Mouse (Mus musculus): ENCODE measurements around the gene Prr14l. TPM values are rescaled to one million over a fixed set of nuclear protein-coding genes. Genes with fewer than 3 reads are reported as not detected.
"Not testable (repeated sequence)": the region's sequence is repeated elsewhere in the genome, so short reads cannot be mapped to it uniquely, and the experiment has no call there.

Prr14l gene
- total RNA-seq, 2 experiments from 2014 or later, result 31.6 to 33.0 TPM

DNA sequence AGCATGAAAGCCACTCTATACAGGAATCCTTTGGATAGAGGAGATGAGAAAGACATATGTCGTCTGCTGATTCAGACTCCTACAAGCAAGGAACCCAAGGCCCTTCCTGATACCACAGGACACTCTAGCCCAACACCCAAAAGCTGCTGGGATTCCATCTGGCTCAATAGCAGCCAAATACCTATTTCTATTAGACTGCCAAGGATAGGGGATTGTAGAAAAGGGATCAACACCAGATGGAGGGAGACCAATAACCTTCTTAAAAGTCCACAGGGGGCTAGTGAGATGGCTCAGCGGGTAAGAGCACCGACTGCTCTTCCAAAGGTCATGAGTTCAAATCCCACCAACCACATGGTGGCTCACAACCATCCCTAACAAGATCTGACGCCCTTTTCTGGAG, 38.7 kb downstream of the Prr14l start:
- ATAC-seq (replicated peaks; ENCODE audit: poor library complexity, severe bottlenecking), result no peak

DNA sequence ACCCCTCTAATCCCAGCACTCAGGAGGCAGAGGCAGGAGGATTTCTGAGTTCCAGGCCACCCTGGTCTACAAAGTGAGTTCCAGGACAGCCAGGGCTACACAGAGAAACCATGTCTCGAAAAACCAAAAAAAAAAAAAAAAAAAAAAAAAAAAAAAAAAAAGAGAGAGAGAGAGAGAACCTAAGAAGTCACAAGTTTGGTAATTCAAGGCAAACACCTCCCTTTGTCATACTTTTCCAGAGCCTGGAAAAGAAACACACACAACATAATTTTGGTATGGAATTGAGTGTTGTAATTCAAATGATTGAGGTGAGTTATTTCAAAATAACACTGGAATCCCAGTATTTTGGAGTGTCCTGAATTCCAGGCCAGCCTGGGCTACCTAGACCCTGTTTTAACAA, 67.6 kb downstream of the Prr14l start:
- ATAC-seq (replicated peaks; ENCODE audit: poor library complexity, severe bottlenecking), result not testable (repeated sequence)

DNA sequence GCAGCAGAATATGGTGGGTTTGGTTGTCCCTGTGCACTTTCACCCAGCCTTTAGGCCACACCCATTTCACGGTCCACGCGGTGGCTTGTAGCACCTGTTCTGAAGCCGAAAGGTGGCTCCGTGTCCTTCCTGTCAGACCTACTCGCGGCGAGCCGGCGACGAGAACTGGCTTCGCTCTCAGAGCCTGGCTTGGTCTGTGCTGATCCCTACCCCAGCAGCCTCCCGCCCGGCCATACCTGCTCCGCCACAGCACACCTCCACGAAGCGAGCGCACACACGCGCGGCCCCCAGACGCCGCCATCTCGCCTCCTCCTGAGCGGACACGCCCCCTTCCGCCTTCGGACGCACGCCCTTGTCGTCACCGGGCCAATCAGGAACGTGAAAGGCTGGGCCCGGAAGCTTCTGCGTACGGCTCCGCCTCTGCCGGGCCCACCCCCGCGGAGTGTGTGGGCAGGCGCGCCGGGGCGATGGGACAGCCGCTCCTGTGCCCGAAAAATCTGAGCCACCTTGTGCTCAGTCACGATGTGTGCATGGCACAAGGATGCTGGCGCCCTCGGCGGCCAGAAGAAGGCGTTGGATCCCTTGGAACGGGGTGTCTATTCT, 68.6 kb downstream of the Prr14l start, which contains the start of gene Pisd:
Gene Pisd (minus strand): TSS at position 334 of the 603 bp plus-strand sequence.
- ATAC-seq (replicated peaks; ENCODE audit: poor library complexity, severe bottlenecking), result peak; percentile 100

DNA sequence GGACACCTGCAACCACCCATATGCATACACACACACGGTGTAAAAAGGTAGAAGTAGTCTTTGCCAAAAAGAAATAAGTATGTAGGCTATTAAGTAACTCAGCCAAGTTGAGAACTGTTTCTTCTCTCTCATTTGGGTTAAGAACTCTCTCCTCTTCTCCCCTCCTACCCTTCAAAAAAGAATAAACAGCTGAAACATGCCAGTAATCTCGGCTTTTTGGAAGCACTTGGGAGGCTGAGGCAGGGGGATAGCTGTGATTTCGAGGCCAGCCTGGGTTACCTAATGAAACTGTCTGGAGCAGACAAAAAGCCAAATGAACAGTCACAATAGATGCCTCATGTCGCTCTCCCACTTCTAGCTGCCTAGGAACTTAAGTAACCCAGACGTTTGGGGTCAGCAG, 69.3 kb downstream of the Prr14l start:
- no peak for ATAC-seq (replicated peaks; ENCODE audit: poor library complexity, severe bottlenecking)

DNA sequence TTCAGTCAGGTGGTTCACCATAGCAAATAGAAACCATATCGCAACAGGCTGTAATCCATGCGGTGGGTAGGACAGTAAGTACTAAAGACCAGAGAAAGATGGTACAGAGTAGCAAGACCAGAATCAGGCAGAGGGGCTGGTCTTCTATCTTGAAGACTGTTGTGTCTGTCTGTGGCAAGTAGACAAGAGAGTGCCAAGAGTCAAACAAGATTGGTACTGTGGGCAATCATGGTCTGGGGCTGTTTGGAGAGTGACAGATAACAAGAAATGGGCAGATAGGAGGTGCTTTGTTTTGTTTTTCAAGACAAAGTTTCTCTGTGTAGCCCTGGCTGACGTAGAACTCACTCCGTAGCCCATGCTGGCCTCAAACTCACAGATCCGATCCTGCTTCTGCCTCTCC, 72.5 kb downstream of the Prr14l start:
- ATAC-seq (replicated peaks; ENCODE audit: poor library complexity, severe bottlenecking), result no peak

DNA sequence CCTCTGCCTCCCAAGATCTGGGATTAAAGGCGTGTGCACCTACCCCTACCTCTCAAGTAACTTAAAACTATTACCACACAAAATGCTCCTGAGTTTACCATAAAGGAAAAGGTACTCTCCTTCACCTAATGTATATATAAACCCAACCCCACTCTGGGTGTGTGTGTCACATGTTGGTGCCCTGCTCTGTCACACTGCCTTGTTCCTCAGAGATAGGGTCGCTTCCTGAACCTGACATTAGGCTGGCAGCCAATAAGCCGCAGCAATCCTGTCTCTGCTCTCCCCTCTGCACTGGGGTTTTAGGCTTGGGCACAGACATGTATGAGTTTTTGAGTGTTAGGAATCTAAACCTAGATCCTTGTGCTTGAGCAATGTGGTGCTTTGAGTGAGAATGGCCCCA, 75.9 kb downstream of the Prr14l start:
- ATAC-seq (replicated peaks; ENCODE audit: poor library complexity, severe bottlenecking), result no peak

DNA sequence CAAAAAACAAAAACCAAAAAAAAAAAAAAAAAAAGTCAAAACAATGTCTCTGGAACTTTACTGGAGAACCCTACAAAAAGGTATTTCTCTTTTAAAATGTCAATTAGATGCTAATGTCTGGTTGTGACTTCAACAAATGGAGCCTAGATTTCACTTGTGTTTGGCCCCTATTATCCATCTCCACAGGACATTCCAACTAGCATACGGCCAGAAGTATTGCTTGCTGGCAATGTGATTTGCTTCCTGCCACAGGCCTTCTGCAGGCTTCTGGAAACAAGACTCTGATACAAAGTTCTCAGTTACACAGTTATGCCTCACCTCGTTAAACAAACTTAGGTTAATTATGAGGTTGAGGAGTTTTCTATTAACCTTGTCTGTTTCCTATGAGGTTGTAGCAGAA, 81.7 kb downstream of the Prr14l start:
- no peak for ATAC-seq (replicated peaks; ENCODE audit: poor library complexity, severe bottlenecking)

DNA sequence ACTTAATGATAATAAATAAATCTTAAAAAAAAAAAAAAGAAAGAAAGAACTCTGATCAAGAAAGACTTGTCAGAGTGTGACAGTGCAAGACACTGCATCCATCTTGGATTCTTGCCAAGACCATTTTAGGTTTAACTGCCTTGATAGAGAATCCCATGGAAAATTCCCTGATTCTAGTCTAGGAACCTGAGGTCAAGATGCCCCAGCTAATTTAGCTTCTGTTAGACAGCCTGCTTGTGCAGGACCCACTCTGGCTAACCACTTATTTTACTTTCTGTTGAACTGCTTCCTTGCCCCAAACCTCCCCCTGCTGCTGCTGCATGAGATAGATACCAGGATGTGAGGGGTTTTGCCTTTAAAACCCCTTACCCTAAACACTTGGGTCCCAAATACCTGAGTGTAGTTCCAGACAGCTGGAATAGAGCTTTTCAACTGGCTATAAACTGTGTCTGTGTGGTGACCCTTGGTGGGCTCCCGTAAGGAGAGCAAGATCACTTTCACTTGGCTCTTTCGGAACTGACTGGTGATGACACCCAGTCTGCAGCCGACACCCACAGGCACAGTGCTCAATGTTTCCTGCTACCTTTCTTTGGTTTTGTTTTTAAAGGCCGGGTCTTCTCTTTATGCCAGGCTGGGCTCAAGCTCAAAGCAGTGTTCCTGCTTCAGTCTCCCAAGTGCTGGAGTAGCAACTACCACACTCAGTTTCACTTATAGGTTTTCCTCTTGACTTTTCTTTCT, 86.3 kb downstream of the Prr14l start:
- no peak for ATAC-seq (replicated peaks; ENCODE audit: poor library complexity, severe bottlenecking)

DNA sequence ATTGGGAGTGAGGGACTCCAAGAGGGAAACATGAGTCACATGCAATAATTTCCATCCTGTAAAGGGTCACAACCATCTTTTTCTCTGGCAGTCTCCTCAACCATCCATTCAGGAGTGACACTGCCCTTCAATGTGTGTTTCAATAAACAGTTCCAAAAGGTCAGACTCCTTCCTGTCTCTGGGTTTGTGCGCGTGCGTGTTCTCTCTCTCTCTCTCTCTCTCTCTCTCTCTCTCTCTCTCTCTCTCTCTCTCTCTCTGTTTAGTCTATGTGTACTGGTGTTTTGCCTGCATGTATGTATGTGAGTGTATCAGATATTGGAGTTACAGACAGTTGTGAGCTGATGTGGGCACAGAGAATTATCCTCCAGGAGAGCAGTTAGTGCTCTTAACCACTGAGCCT, 87.1 kb downstream of the Prr14l start:
- ATAC-seq (replicated peaks; ENCODE audit: poor library complexity, severe bottlenecking), result no peak

DNA sequence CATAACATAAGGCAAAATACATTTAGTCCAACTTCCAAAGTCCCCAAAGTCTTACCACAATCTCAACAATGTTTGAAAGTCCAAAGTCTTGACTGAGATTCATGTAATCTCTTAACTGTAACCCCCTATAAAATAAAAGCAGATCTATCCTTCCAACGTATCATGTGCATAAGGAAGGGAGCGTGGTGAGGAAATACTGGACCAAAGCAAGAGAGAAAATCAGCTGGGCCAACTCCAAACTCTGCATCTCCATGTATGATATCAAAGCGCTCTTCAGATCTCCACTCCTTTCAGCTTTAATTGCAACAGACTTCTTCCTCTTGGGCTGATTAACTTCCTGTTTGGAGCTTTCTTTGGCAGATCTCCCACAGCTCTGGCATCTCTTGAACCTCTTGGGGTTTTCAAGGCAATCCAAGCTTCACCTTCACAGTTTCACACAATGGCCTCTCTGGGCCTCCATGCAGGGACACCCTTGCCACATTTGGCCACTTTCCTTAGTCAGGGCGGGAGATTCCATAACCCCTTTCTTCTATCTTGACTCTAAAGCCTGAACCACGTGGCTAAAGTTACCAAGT, 92.4 kb downstream of the Prr14l start:
- ATAC-seq (replicated peaks; ENCODE audit: poor library complexity, severe bottlenecking), result peak; percentile 90

DNA sequence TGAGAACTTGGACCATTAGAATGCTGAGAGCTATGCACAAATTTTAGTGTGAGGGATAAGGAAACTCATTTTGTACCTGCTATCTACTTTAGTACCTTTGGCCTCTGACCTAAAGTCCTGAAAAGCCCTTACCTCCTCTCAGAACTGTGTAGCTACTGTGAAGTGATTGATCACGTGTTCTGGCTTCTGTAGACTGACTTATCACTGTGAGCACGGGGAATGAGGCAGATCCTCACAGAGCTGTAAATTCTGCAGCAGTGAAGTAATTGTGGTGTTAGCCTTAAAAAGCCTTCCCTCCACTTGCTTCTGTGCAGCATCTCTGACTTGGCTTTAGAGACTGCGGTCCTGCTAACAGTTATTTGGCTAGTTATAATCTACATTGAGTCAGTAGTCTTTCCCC, 93.3 kb downstream of the Prr14l start:
- ATAC-seq (replicated peaks; ENCODE audit: poor library complexity, severe bottlenecking), result no peak

DNA sequence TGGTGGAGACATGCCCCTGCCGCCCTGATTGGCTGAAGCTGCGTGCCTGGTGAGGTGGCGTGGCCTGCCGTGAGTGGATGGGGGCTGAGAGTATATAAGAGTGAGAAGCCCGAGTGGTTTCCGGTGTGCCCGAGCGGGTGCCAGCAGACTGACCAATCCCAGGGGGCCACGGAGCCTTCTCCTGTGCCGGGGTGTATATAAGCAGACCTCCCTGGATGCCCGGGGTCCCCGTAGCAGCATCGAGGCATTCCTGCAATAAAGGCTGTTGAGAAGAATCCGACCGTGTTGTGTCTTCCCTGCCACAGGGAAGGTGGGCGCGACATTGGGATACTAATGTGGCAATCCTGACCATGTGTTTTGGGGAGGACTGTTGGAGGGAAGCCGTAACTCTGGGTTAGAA, 93.7 kb downstream of the Prr14l start:
- not testable (repeated sequence) for ATAC-seq (replicated peaks; ENCODE audit: poor library complexity, severe bottlenecking)

DNA sequence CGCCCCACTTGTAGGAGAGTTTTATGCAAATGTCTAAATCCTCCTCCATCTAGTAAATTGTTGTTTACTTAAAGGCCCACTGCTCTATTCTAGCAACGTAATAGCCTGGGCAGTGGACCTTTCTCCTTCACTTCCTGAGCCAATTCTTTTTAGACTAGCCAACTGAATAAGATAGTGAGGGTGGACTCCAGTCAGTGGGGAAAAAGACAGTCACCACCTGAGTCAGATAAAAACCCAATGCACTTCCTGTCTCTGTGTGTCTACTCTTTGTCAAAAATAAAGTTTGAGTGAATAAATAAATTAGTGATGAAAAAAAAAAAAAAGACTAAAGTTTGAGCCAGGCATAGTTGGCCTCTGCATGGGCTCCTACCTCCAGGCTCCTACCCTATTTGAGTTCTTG, 94.4 kb downstream of the Prr14l start:
- no peak for ATAC-seq (replicated peaks; ENCODE audit: poor library complexity, severe bottlenecking)

DNA sequence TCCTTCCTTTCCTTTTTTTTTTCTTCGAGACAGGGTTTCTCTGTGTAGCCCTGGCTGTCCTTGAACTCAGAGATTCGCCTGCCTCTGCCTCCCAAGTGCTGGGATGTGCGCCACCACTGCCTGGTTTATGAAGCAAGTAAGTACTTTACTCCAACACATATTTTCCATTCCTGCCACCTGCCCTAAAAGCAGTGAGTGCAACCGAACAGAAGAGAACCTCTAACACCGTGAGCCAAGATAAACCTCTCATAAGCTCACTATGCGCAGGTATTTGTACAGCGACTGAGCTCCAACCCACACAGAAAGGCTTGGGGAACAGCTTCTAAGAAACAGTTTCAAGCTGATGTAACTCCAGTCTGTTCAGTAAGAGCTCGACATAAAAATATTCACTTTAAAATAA, 97.9 kb downstream of the Prr14l start:
- no peak for ATAC-seq (replicated peaks; ENCODE audit: poor library complexity, severe bottlenecking)

DNA sequence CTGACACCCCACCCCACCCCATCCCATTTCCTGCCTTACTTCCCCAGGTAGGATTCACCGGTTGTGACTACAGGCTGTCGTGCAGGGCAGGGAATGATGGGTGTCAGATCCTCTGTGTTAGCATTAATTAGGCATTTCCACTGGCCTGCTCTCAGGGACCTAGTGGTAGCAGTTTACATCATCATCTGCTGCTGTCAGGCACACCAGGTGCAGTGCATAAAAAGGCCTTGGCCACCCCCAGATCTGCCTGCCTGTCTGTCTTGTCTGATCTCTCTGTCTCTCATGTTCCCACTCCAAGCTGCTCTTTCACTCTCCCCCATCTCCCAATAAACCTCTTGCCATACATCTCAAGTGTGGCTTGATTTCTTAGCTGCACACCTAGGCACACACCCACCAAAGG, 102.3 kb downstream of the Prr14l start:
- no peak for ATAC-seq (replicated peaks; ENCODE audit: poor library complexity, severe bottlenecking)

DNA sequence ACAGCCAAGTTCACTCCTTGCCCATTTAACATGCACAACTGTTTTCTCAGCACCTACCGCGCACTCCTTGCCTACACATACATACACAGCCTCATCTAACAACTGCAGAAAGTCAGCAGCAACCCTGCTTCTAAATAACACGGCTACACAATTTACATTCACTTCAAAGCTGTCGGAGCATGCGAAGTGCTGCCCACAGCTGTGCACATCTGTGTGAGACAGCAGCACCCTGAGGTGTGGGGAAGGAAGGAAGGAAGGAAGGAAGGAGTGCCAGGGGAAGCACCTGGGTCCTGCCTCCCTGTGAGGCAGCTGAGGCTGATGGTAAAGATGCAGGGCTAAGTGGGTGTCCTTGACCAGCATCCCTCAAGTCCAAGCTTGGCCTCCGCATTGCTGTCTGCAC, 105.1 kb downstream of the Prr14l start:
- ATAC-seq (replicated peaks; ENCODE audit: poor library complexity, severe bottlenecking), result no peak

DNA sequence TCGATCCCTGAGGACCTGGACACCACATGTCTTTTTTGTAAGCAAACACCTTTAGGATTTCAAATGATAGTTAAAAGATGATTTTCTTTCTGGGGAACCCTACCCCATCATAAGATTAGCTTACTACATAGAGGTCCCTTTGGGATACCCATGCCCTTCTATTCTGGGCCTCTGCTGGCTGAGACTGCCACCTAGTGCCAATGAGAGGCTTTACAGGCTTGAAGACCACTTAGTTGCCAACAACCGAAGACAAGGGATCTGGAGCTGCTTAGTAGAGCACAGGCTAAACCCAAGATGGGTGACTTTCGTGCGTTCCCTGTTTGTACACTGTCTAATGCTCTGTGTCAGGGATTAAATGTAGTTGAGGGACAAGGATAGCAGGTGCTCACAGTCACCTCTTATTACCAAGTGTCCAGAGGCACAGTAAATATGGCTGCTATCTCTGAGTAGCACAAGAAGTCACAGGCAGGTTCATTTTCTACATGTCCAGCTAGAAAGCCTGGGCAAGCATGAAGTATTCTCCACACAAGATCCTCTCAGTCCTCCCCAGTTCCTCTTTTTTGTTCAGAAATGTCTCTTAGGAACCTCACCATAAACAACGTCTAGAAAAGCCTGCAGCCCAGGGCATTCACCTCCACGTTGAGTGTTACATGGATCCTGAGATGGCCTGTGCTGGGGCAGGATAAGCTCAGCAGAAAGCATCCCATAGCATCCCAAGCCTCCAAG, 106.2 kb downstream of the Prr14l start:
- peak; percentile 23; the same call in 1 of the 2 replicates for ATAC-seq (replicated peaks; ENCODE audit: poor library complexity, severe bottlenecking)

DNA sequence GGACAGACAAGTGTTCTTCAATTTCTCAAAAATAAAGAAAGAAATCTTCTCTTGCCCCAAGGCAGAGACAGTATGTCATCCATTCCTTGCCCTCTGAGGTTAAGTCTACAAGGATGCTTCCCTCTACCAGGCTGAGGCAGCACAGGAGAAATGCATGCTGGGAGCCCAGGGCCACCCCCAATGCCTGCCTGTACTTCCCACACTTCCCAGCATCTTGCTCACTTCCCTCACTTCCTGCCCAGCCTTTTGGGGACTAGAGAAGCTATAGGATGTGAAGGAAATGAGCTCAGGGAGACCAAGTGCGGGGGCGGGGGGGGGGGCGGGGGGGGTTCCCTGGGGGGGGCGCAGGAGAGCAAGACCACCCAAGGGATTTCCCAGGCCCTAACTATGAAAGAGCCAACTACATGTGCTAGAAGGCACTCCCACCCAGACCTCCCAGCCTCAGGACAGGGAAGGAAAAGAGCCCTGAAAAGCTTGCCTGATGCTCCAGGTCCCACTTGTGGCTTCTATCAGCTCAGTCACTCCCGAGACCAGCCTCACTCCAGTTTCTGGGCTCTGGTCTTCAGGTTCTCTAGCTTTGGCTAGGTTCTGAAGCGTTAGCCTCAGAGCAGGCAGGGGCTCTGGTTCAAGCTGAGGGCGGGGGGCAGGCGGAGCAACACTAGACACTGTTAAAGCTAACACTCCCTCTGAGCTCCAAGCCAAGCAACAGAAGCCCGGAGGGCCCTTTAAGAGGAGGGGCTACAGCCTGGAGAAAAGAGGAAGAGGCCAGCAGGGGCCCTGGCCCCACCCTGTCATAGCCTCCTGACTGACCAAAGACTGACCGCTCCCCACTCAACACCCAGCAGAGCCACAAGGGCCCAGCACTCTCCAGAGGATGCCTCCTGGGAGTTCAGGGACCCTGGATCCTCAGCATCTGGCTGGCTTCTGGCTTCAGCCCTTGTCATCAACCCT, 108.1 kb downstream of the Prr14l start:
- peak; percentile 76 for ATAC-seq (replicated peaks; ENCODE audit: poor library complexity, severe bottlenecking)

DNA sequence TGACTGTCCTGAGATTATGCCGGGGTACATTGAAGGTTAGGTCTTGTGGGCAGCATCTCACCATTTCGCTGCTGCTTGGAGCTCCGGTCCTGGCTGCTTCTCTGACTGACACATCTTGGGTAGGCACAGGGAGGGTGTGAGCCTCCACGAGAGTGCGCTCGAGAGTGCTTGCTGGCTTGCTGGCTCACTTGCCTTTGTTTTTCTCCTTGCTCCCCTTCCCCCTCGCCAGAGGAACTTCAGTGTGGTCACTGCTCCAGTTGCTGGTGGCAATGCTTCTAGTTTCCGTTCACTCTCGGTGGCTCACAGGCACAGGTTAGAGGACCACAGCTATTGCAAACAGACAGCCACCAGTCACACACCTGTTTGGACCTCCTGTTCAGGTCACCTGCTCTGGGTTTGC, 111.9 kb downstream of the Prr14l start:
- ATAC-seq (replicated peaks; ENCODE audit: poor library complexity, severe bottlenecking), result peak; percentile 4; the same call in 1 of the 2 replicates

DNA sequence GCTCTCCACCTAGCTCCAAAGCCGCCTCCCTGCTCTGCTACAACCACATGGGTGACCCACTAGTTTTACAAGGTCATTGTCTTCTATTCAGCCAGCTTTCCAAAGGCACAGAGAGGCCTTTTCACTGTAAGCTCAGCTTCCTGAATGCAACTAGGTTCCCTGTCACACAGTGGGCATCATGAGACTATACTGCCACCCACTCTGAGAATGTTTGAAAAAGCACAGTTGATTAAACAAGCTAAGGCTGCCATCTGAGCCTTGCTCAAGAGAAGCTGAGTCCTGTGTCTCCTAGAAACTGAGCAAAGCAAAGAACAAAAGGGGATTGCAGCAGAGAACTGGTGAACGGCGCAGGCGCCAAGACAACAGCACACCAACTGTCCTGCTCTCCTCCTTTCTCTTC, 112.7 kb downstream of the Prr14l start:
- ATAC-seq (replicated peaks; ENCODE audit: poor library complexity, severe bottlenecking), result peak; percentile 53
